ENCODE assay signal across 8 mouse cellular contexts in the genomic region with DNA sequence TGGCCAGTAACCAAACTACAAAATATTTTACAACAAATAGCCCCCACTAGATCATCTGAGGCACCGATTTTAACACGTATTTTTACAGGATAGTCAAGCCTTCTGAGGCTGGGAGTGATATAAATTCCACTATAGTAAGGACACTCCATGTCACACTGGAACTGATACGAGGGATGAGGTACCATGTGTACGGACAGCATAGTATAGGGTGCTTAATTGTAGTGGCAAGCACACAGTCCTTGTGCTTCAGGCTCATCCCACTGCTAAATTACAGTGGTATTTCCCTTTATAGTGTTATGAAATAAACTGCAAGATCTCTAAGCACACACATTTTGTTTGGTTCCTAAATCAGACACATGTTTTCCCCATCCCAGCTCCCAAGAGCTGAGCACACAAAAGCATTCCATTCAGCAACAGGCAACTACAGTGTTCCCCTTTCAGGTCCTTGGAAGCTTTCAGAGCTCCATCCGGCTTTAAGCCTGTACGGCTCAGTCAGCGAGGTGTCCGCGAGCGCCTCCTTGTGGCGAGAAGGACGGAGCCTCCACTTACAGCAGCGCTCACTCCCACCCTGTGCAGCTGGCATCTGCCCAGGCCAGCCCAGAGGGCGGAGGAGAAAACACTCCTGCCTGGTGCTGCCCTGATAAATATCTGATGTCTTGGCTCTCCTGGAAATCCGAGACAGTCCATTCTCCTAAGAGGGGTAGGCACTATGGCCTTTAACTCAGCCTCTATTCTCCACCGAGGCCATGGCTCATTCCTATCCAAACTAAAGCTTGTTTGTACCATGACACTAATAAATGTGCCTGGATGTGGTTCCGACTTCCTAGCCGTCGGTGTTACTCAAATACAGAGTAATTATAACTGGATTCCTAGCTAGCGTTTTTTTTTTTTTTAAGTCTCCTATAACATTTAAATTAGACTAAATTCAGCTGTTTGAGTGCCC.
DNase-seq lines count a peak whose midpoint lies in the region; ATAC-seq and TF ChIP-seq lines count a peak whose summit lies in the region.

No protein-coding gene starts in this region.

- DNase-seq in R1 (ENCODE audit: low read depth, low spot score): peak; percentile 79
- peak; percentile 43 to 48 for DNase-seq in cerebellum, adult 2 months
- DNase-seq in forebrain, postnatal 0 days: peak; percentile 96
- DNase-seq in left cerebral cortex, adult 2 months (ENCODE audit: extremely low spot score in 1 of 2, low spot score in 2 of 2): peak; percentile 74 to 88
- DNase-seq in mesoderm, embryonic 11.5 days (ENCODE audit: low read depth, low spot score): peak; percentile 88
- peak; percentile 8 for DNase-seq in skeletal muscle tissue, adult 2 months (ENCODE audit: low read depth, low spot score)

- H3K4me1 ChIP-seq in cerebellum, adult 2 months (ENCODE audit: control insufficient read depth, insufficient read depth, low read length): peaks cover 2% of the 10 kb centered on the region; the same call in 1 of the 2 replicates
- peaks cover 30% of the 10 kb centered on the region for H3K4me1 ChIP-seq in forebrain, postnatal 0 days (ENCODE audit: insufficient read depth)
- peaks cover 21% of the 10 kb centered on the region for H3K4me1 ChIP-seq in hindbrain, embryonic 16.5 days (ENCODE audit: control insufficient read depth, insufficient read depth, low read depth, low read length)

- no peak overlapping the region for H3K9ac ChIP-seq in forebrain, postnatal 0 days
- H3K9ac ChIP-seq in hindbrain, embryonic 16.5 days (ENCODE audit: low read depth, low read length): no peak overlapping the region

- no peak overlapping the region; the same call in none of the 2 replicates for H3K4me2 ChIP-seq in forebrain, postnatal 0 days (ENCODE audit: low read depth)
- H3K4me2 ChIP-seq in hindbrain, embryonic 16.5 days (ENCODE audit: low read length): no peak overlapping the region

- H3K27me3 ChIP-seq in cerebellum, adult 2 months (ENCODE audit: control insufficient read depth, insufficient read depth, low read length): no peaks in the 10 kb centered on the region; the same call in 1 of the 2 replicates
- H3K27me3 ChIP-seq in forebrain, postnatal 0 days (ENCODE audit: insufficient read depth, low read length): no peaks in the 10 kb centered on the region
- 0 out of 2 replicates have a peak, but pooled peaks cover 3% of the 10 kb centered on the region for H3K27me3 ChIP-seq in hindbrain, embryonic 16.5 days (replicated peaks; ENCODE audit: control insufficient read depth, insufficient read depth, low read length)

- peak; percentile 84 for ATAC-seq in forebrain, postnatal 0 days
- ATAC-seq in hindbrain, embryonic 16.5 days: peak; percentile 86
- no peak for ATAC-seq in monocyte, adult 5-6 weeks (replicated peaks; ENCODE audit: insufficient number of reproducible peaks, low FRiP score, low TSS enrichment, poor library complexity, severe bottlenecking)

- no peak for TF ChIP-seq POLR2A in cerebellum, adult 2 months (IDR thresholded peaks at IDR 0.05; ENCODE audit: borderline replicate concordance, insufficient read depth, low read length)

- no peaks in the 10 kb centered on the region for H3K9me3 ChIP-seq in forebrain, postnatal 0 days (ENCODE audit: low read length)
- no peaks in the 10 kb centered on the region for H3K9me3 ChIP-seq in hindbrain, embryonic 16.5 days (ENCODE audit: control insufficient read depth, low read length)

- H3K36me3 ChIP-seq in forebrain, postnatal 0 days (ENCODE audit: insufficient read depth): no peaks in the 10 kb centered on the region
- H3K36me3 ChIP-seq in hindbrain, embryonic 16.5 days (ENCODE audit: control insufficient read depth, insufficient read depth, low read length): no peaks in the 10 kb centered on the region

- H3K4me3 ChIP-seq in cerebellum, adult 2 months (replicated peaks; ENCODE audit: insufficient read depth, low read depth, low read length): no peak overlapping the region
- no peak overlapping the region for H3K4me3 ChIP-seq in forebrain, postnatal 0 days (ENCODE audit: low read depth, low read length)
- H3K4me3 ChIP-seq in hindbrain, embryonic 16.5 days (ENCODE audit: low read length): no peak overlapping the region
- no peak overlapping the region for H3K4me3 ChIP-seq in left cerebral cortex, adult 2 months

- no peak overlapping the region for H3K27ac ChIP-seq in cerebellum, adult 2 months (ENCODE audit: insufficient read depth, low read length)
- H3K27ac ChIP-seq in forebrain, postnatal 0 days (ENCODE audit: low read depth, low read length): peak overlapping the region; percentile 85
- 0 out of 2 replicates have a peak overlapping the region, but pooled peaks have one; percentile 4 for H3K27ac ChIP-seq in hindbrain, embryonic 16.5 days (ENCODE audit: low read depth, low read length)
- H3K27ac ChIP-seq in left cerebral cortex, adult 2 months: no peak overlapping the region

- intact Hi-C loops in left cerebral cortex, adult 2 months (cut with DNase I): loop anchor here (5.0 to 10.0 kb wide), 4 partner anchors 118 to 1627 kb away; no protein-coding TSS in a partner anchor

- WGBS in cerebellum, adult 2 months: 27% methylated on average over 20 of the region's 20 CpGs
- 16% methylated on average over 20 of the region's 20 CpGs for WGBS in forebrain, postnatal 0 days
- WGBS in hindbrain, embryonic 16.5 days: 24% methylated on average over 20 of the region's 20 CpGs

- peak; percentile 48; the same call in 1 of the 2 replicates for TF ChIP-seq CTCF in cerebellum, adult 2 months (IDR thresholded peaks at IDR 0.05; ENCODE audit: borderline replicate concordance, insufficient read depth, low read depth, low read length)
- peak; percentile 95 for TF ChIP-seq CTCF in forebrain, postnatal 0 days (IDR thresholded peaks at IDR 0.05; ENCODE audit: low read depth)
- TF ChIP-seq CTCF in left cerebral cortex, adult 2 months (IDR thresholded peaks at IDR 0.05): peak; percentile 90

Comparison
In these comparisons a context has a peak if more than half of its experiments do, and no peak if none do; other contexts are left out.
1. DNase-seq: peak in every context shown above with its lines; median percentile 96 in forebrain, postnatal 0 days; 88 in mesoderm, embryonic 11.5 days; 81 in left cerebral cortex, adult 2 months; 79 in R1; 46 in cerebellum, adult 2 months; 8 in skeletal muscle tissue, adult 2 months.
2. H3K27ac ChIP-seq: peak in forebrain, postnatal 0 days (single experiment) and hindbrain, embryonic 16.5 days (single experiment); none in cerebellum, adult 2 months (single experiment) and left cerebral cortex, adult 2 months (single experiment).
3. Peak in every context shown above with its lines, with median percentiles within 50 percentile points of each other: CTCF ChIP-seq.